ENCODE assay signal across 10 mouse cellular contexts in the genomic region with DNA sequence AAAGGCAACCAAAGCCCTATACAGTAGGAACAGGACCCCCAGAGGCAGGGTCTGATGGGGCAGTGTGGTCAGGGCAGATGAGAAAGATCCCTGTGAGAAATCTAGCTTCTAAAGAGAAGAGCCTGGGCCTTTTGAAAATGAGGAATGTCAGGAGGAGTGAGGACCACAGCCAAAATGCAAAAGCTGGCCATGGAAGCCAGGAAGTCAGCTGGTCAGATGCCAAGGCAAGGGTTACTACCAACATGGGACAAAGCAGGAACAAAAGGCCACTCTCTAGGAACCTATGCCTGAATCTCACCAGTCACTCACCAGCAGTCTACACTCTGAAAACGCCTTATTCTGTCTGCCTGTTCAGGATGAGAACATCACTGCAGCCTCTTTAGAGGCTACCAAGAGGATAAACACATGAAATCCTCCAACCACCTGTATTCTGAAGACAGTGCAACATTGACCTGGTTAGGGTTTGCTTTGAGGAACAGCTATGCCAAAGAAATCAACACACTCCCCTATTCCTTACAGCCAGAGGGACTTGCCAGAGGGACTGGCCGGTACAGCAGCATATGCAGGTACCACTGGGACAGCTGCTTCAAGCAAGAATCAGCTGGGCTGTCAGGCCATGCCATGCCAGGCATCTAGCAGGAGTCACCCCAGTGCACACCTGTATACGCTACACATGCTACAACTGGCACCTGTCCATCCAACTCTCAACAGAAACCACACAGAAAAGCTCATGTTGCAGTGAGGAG. TPM values are rescaled to one million over a fixed set of nuclear protein-coding genes. Genes with fewer than 3 reads are reported as not detected.
DNase-seq lines count a peak whose midpoint lies in the region; ATAC-seq and TF ChIP-seq lines count a peak whose summit lies in the region.
"Had no signal": no experiment of that assay in that cellular context is flagged by ENCODE, and none has a peak within 500 bp of the region (broad histone marks: within the 10 kb centered on the region; RNA-seq: fewer than 3 reads in every experiment).

No protein-coding gene starts in this region.

- no peak for TF ChIP-seq CTCF in E14TG2a.4 (conservative IDR thresholded peaks at IDR 0.05; ENCODE audit: low read length)

- H3K4me2 ChIP-seq in hindbrain, embryonic 16.5 days (ENCODE audit: low read length): no peak overlapping the region
- H3K4me2 ChIP-seq: forebrain, embryonic 12.5 days had no signal

- WGBS in hindbrain, embryonic 16.5 days: 70% methylated on average over 3 of the region's 3 CpGs

- no peaks in the 10 kb centered on the region for H3K9me3 ChIP-seq in E14TG2a.4 (ENCODE audit: low read length)
- H3K9me3 ChIP-seq in hindbrain, embryonic 16.5 days (ENCODE audit: control insufficient read depth, low read length): no peaks in the 10 kb centered on the region
- H3K9me3 ChIP-seq: forebrain, embryonic 12.5 days had no signal

- H3K4me1 ChIP-seq in E14TG2a.4 (replicated peaks; ENCODE audit: low read depth, low read length): peaks cover 93% of the 10 kb centered on the region
- H3K4me1 ChIP-seq in hindbrain, embryonic 16.5 days (ENCODE audit: control insufficient read depth, insufficient read depth, low read depth, low read length): peaks cover 10% of the 10 kb centered on the region; the same call in 1 of the 2 replicates

- peak; percentile 77 for DNase-seq in adrenal gland, postnatal 10 days
- no peak for DNase-seq in adrenal gland, adult 18-20 months (ENCODE audit: low spot score in 2 of 2)
- DNase-seq in cerebellum, postnatal 36 days: peak; percentile 70 to 75
- peak; percentile 78 to 82 for DNase-seq in kidney, postnatal 36 days
- no peak for DNase-seq in urinary bladder, postnatal 4 days (ENCODE audit: low spot score in 2 of 2)
- DNase-seq in frontal cortex, postnatal 10 days (ENCODE audit: low spot score in 2 of 2): no peak
- DNase-seq: liver, postnatal 0 days had no signal

- H3K27me3 ChIP-seq in E14TG2a.4 (ENCODE audit: insufficient read depth, low read length): no peaks in the 10 kb centered on the region
- H3K27me3 ChIP-seq in hindbrain, embryonic 16.5 days (replicated peaks; ENCODE audit: control insufficient read depth, insufficient read depth, low read length): no peaks in the 10 kb centered on the region
- H3K27me3 ChIP-seq: forebrain, embryonic 12.5 days had no signal

- ATAC-seq in hindbrain, embryonic 16.5 days: no peak
- ATAC-seq: liver, postnatal 0 days had no signal

- peaks cover 79% of the 10 kb centered on the region for H3K36me3 ChIP-seq in E14TG2a.4 (ENCODE audit: insufficient read depth, low read length)
- no peaks in the 10 kb centered on the region for H3K36me3 ChIP-seq in hindbrain, embryonic 16.5 days (ENCODE audit: control insufficient read depth, insufficient read depth, low read length)
- H3K36me3 ChIP-seq: forebrain, embryonic 12.5 days had no signal

- peak overlapping the region; percentile 83 for H3K4me3 ChIP-seq in E14TG2a.4 (replicated peaks; ENCODE audit: low read length)
- H3K4me3 ChIP-seq in hindbrain, embryonic 16.5 days (ENCODE audit: low read length): no peak overlapping the region
- H3K4me3 ChIP-seq: forebrain, embryonic 12.5 days had no signal

- H3K27ac ChIP-seq in hindbrain, embryonic 16.5 days (ENCODE audit: low read depth, low read length): no peak overlapping the region
- H3K27ac ChIP-seq: forebrain, embryonic 12.5 days had no signal

- H3K9ac ChIP-seq in hindbrain, embryonic 16.5 days (ENCODE audit: low read depth, low read length): no peak overlapping the region
- H3K9ac ChIP-seq: forebrain, embryonic 12.5 days had no signal

RNA-seq across cellular contexts. Expression of a gene that starts 8.6 kb away (rescaled TPM):
- 10 to 100 TPM; 54.5 to 63.6 TPM for total RNA-seq in adrenal gland, postnatal 10 days (2021)
- total RNA-seq in adrenal gland, adult 18-20 months (2021): 10 to 100 TPM; 60.7 to 65.7 TPM
- 10.7 and 13.6 TPM in 2 replicates for polyA plus RNA-seq in hindbrain, embryonic 16.5 days (2015; fragmentation: Nextera tagmentation; extraction: Ambion mirVana)

Comparison
In these comparisons a context has a peak if more than half of its experiments do, and no peak if none do; other contexts are left out.
1. DNase-seq: peak in adrenal gland, postnatal 10 days (single experiment), cerebellum, postnatal 36 days (2 of 2) and kidney, postnatal 36 days (2 of 2); none in adrenal gland, adult 18-20 months (0 of 2), urinary bladder, postnatal 4 days (0 of 2) and frontal cortex, postnatal 10 days (0 of 2).